Comparison of ENCODE assay signal across 13 mouse cellular contexts in genomic region chr13:42719401-42719800, GRCm38 (mm10). TPM values are rescaled to one million over a fixed set of nuclear protein-coding genes. Genes with fewer than 3 reads are reported as not detected.
DNase-seq lines count a peak whose midpoint lies in the region; ATAC-seq lines count a peak whose summit lies in the region.
"Had no signal": no experiment of that assay in that cellular context is flagged by ENCODE, and none has a peak within 500 bp of the region (broad histone marks: within the 10 kb centered on the region; RNA-seq: fewer than 3 reads in every experiment).

No protein-coding gene starts in this region.

- no peak overlapping the region for H3K4me3 ChIP-seq in kidney, embryonic 16.5 days (ENCODE audit: low read length)
- H3K4me3 ChIP-seq in embryonic facial prominence, embryonic 10.5 days = no peak overlapping the region
- H3K4me3 ChIP-seq in heart, embryonic 11.5 days (ENCODE audit: low read depth, low read length) = no peak overlapping the region
- H3K4me3 ChIP-seq: embryonic facial prominence, embryonic 12.5 days; forebrain, embryonic 12.5 days had no signal

- H3K4me1 ChIP-seq in kidney, embryonic 16.5 days (ENCODE audit: insufficient read depth, low read length) = peaks cover 23% of the 10 kb centered on the region
- peaks cover 24% of the 10 kb centered on the region for H3K4me1 ChIP-seq in embryonic facial prominence, embryonic 10.5 days
- no peaks in the 10 kb centered on the region for H3K4me1 ChIP-seq in heart, embryonic 11.5 days (ENCODE audit: control insufficient read depth, insufficient read depth, low read length)

- H3K9me3 ChIP-seq in kidney, embryonic 16.5 days (ENCODE audit: low read length) = no peaks in the 10 kb centered on the region
- H3K9me3 ChIP-seq in embryonic facial prominence, embryonic 10.5 days = no peaks in the 10 kb centered on the region
- H3K9me3 ChIP-seq in heart, embryonic 11.5 days (replicated peaks; ENCODE audit: control insufficient read depth, low read length) = no peaks in the 10 kb centered on the region
- H3K9me3 ChIP-seq: embryonic facial prominence, embryonic 12.5 days; forebrain, embryonic 12.5 days had no signal

- no peak for ATAC-seq in kidney, embryonic 16.5 days (ENCODE audit: low FRiP score, low TSS enrichment)
- no peak for ATAC-seq in heart, embryonic 11.5 days (replicated peaks; ENCODE audit: insufficient number of reproducible peaks, low FRiP score, low TSS enrichment)
- ATAC-seq: Patski had no signal

- H3K27ac ChIP-seq in kidney, embryonic 16.5 days (ENCODE audit: low read length) = no peak overlapping the region
- no peak overlapping the region for H3K27ac ChIP-seq in embryonic facial prominence, embryonic 10.5 days (replicated peaks)
- no peak overlapping the region for H3K27ac ChIP-seq in heart, embryonic 11.5 days (ENCODE audit: low read depth, low read length)
- H3K27ac ChIP-seq: embryonic facial prominence, embryonic 12.5 days; forebrain, embryonic 12.5 days had no signal

- no peak overlapping the region for H3K9ac ChIP-seq in kidney, embryonic 16.5 days (replicated peaks; ENCODE audit: low read length)
- no peak overlapping the region for H3K9ac ChIP-seq in heart, embryonic 11.5 days (ENCODE audit: low read depth, low read length)
- H3K9ac ChIP-seq: embryonic facial prominence, embryonic 12.5 days; forebrain, embryonic 12.5 days had no signal

- DNase-seq in kidney, postnatal 4 days = peak; percentile 12 to 35
- DNase-seq in brain, adult 2 months (ENCODE audit: low read depth, low spot score) = peak; percentile 81
- DNase-seq in embryonic facial prominence, embryonic 10.5 days (ENCODE audit: low spot score) = peak; percentile 42
- peak; percentile 58 for DNase-seq in mesoderm, embryonic 11.5 days (ENCODE audit: low read depth, low spot score)
- no peak for DNase-seq in urinary bladder, adult 18-20 months (ENCODE audit: low spot score in 2 of 2)
- no peak for DNase-seq in adrenal gland, postnatal 14 days
- DNase-seq: adrenal gland, adult 8-10 months; heart, postnatal 10 days had no signal

- H3K4me2 ChIP-seq in kidney, embryonic 16.5 days (replicated peaks; ENCODE audit: low read depth, low read length) = no peak overlapping the region
- H3K4me2 ChIP-seq in heart, embryonic 11.5 days = no peak overlapping the region
- H3K4me2 ChIP-seq: embryonic facial prominence, embryonic 12.5 days; forebrain, embryonic 12.5 days had no signal

- WGBS in kidney, embryonic 16.5 days = 13% methylated on average over 9 of the region's 9 CpGs
- WGBS in embryonic facial prominence, embryonic 10.5 days = 28% methylated on average over 9 of the region's 9 CpGs
- 55% methylated on average over 9 of the region's 9 CpGs for WGBS in heart, embryonic 11.5 days (ENCODE audit: insufficient replicate concordance)

- H3K36me3 ChIP-seq in kidney, embryonic 16.5 days (ENCODE audit: insufficient read depth, low read length) = no peaks in the 10 kb centered on the region
- no peaks in the 10 kb centered on the region for H3K36me3 ChIP-seq in embryonic facial prominence, embryonic 10.5 days (replicated peaks)
- no peaks in the 10 kb centered on the region for H3K36me3 ChIP-seq in heart, embryonic 11.5 days (ENCODE audit: control insufficient read depth, insufficient read depth, low read length)
- H3K36me3 ChIP-seq: embryonic facial prominence, embryonic 12.5 days; forebrain, embryonic 12.5 days had no signal

- no peaks in the 10 kb centered on the region for H3K27me3 ChIP-seq in kidney, embryonic 16.5 days (ENCODE audit: insufficient read depth, low read length)
- no peaks in the 10 kb centered on the region for H3K27me3 ChIP-seq in embryonic facial prominence, embryonic 10.5 days (replicated peaks; ENCODE audit: low read depth, poor library complexity, severe bottlenecking)
- no peaks in the 10 kb centered on the region for H3K27me3 ChIP-seq in heart, embryonic 11.5 days (ENCODE audit: control insufficient read depth, insufficient read depth, low read length)
- H3K27me3 ChIP-seq: forebrain, embryonic 12.5 days had no signal

RNA-seq across cellular contexts. Expression of gene Phactr1, which starts 39.0 kb away (rescaled TPM):
- 26.2 and 29.9 TPM in 2 replicates for polyA plus RNA-seq in kidney, embryonic 16.5 days (2015; fragmentation: Nextera tagmentation; extraction: Ambion mirVana)
- polyA plus RNA-seq in embryonic facial prominence, embryonic 10.5 days (2016; fragmentation: Nextera tagmentation; extraction: Ambion mirVana) = 13.9 and 14.5 TPM in 2 replicates
- 9.5 and 10.6 TPM in 2 replicates for total RNA-seq in adrenal gland, postnatal 14 days (2021)
- 4.2 and 6.0 TPM in 2 replicates for polyA plus RNA-seq in heart, embryonic 11.5 days (2014; fragmentation: Nextera tagmentation; extraction: Ambion mirVana)

Comparison
In these comparisons a context has a peak if more than half of its experiments do, and no peak if none do; other contexts are left out.
1. DNase-seq: peak in kidney, postnatal 4 days (2 of 2), brain, adult 2 months (single experiment), embryonic facial prominence, embryonic 10.5 days (single experiment) and mesoderm, embryonic 11.5 days (single experiment); none in urinary bladder, adult 18-20 months (0 of 2) and adrenal gland, postnatal 14 days (single experiment).